Comparison of ENCODE assay signal across 8 mouse cellular contexts in the genomic region with DNA sequence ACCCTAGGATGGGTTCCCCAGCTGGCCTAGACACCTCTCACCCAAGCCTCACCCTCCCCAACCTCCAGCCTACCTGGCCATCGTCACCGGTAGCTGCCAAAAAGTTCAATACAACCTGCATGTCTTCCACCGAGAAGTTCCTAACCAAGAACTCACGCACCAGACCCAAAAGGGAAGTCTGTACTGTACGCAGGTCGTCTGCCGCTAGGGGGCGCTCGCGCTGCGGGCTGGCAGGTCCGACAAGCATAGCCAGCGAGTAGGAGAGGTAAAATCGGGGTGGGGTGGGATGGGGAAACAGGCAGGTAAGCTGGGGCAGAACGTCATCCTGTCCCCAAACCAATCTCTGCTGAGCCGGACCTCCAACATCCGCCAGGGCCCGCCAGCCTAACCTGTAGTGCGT. TPM values are rescaled to one million over a fixed set of nuclear protein-coding genes. Genes with fewer than 3 reads are reported as not detected.
DNase-seq lines count a peak whose midpoint lies in the region; ATAC-seq lines count a peak whose summit lies in the region.

No protein-coding gene starts in this region.

- H3K9ac ChIP-seq in midbrain, embryonic 11.5 days (ENCODE audit: low read length), result no peak overlapping the region
- no peak overlapping the region for H3K9ac ChIP-seq in midbrain, embryonic 15.5 days
- no peak overlapping the region for H3K9ac ChIP-seq in limb, embryonic 11.5 days (ENCODE audit: low read length)
- no peak overlapping the region for H3K9ac ChIP-seq in stomach, embryonic 15.5 days

- no peak overlapping the region for H3K4me2 ChIP-seq in midbrain, embryonic 11.5 days
- H3K4me2 ChIP-seq in midbrain, embryonic 15.5 days, result no peak overlapping the region
- no peak overlapping the region for H3K4me2 ChIP-seq in limb, embryonic 11.5 days (ENCODE audit: low read depth, severe bottlenecking)
- H3K4me2 ChIP-seq in stomach, embryonic 15.5 days, result no peak overlapping the region

- peaks cover 10% of the 10 kb centered on the region for H3K4me1 ChIP-seq in midbrain, embryonic 11.5 days (ENCODE audit: control insufficient read depth, insufficient read depth, low read length)
- peaks cover 15% of the 10 kb centered on the region for H3K4me1 ChIP-seq in midbrain, embryonic 15.5 days
- peaks cover 2% of the 10 kb centered on the region; the same call in 1 of the 2 replicates for H3K4me1 ChIP-seq in limb, embryonic 11.5 days (ENCODE audit: control insufficient read depth, insufficient read depth, low read length)
- peaks cover 7% of the 10 kb centered on the region; the same call in 1 of the 2 replicates for H3K4me1 ChIP-seq in stomach, embryonic 15.5 days

- H3K9me3 ChIP-seq in midbrain, embryonic 11.5 days (ENCODE audit: control insufficient read depth, low read length), result no peaks in the 10 kb centered on the region
- no peaks in the 10 kb centered on the region for H3K9me3 ChIP-seq in midbrain, embryonic 15.5 days
- no peaks in the 10 kb centered on the region for H3K9me3 ChIP-seq in limb, embryonic 11.5 days (ENCODE audit: control insufficient read depth, low read length)
- H3K9me3 ChIP-seq in stomach, embryonic 15.5 days, result no peaks in the 10 kb centered on the region

- no peak overlapping the region for H3K27ac ChIP-seq in midbrain, embryonic 11.5 days (ENCODE audit: low read depth, low read length)
- H3K27ac ChIP-seq in midbrain, embryonic 15.5 days, result no peak overlapping the region
- no peak overlapping the region for H3K27ac ChIP-seq in limb, embryonic 11.5 days (replicated peaks; ENCODE audit: low read depth, low read length)
- H3K27ac ChIP-seq in stomach, embryonic 15.5 days, result no peak overlapping the region

- peaks cover 5% of the 10 kb centered on the region; the same call in 1 of the 2 replicates for H3K27me3 ChIP-seq in midbrain, embryonic 11.5 days (ENCODE audit: control insufficient read depth, insufficient read depth, low read length)
- peaks cover 20% of the 10 kb centered on the region for H3K27me3 ChIP-seq in midbrain, embryonic 15.5 days (replicated peaks)
- peaks cover 21% of the 10 kb centered on the region for H3K27me3 ChIP-seq in limb, embryonic 11.5 days (ENCODE audit: control insufficient read depth, insufficient read depth, low read length)
- H3K27me3 ChIP-seq in stomach, embryonic 15.5 days (replicated peaks), result 0 out of 2 replicates have a peak, but pooled peaks cover 12% of the 10 kb centered on the region

- ATAC-seq in midbrain, embryonic 11.5 days (ENCODE audit: low FRiP score), result peak; percentile 45; the same call in 1 of the 2 replicates
- no peak; the same call in 1 of the 2 replicates for ATAC-seq in midbrain, embryonic 15.5 days (replicated peaks)
- ATAC-seq in inflammation-experienced regulatory T-cells, adult 6 months, result peak; percentile 64
- ATAC-seq in limb, embryonic 11.5 days (ENCODE audit: insufficient number of reproducible peaks, low FRiP score, low TSS enrichment, low read depth), result no peak; the same call in 1 of the 2 replicates
- peak; percentile 36; the same call in 1 of the 2 replicates for ATAC-seq in stomach, embryonic 15.5 days (ENCODE audit: insufficient read depth, low FRiP score, low read depth)

- peak; percentile 99 for DNase-seq in midbrain, embryonic 11.5 days (ENCODE audit: low spot score, missing footprints)
- peak; percentile 95 to 98 for DNase-seq in cerebellum, postnatal 10 days
- peak; percentile 68 to 78 for DNase-seq in frontal cortex, postnatal 14 days (ENCODE audit: low spot score in 2 of 2)
- DNase-seq in limb, embryonic 11.5 days (ENCODE audit: low spot score), result peak; percentile 95
- peak; percentile 80 to 87 for DNase-seq in natural killer cell, adult 2 months (ENCODE audit: low spot score in 2 of 2)

- 6% methylated on average over 19 of the region's 19 CpGs for WGBS in midbrain, embryonic 11.5 days
- 7% methylated on average over 19 of the region's 19 CpGs for WGBS in midbrain, embryonic 15.5 days
- WGBS in limb, embryonic 11.5 days, result 7% methylated on average over 19 of the region's 19 CpGs
- WGBS in stomach, embryonic 15.5 days, result 9% methylated on average over 19 of the region's 19 CpGs

- H3K4me3 ChIP-seq in midbrain, embryonic 11.5 days (ENCODE audit: low read depth, low read length), result no peak overlapping the region
- no peak overlapping the region for H3K4me3 ChIP-seq in midbrain, embryonic 15.5 days
- H3K4me3 ChIP-seq in limb, embryonic 11.5 days (ENCODE audit: low read depth, low read length), result no peak overlapping the region
- H3K4me3 ChIP-seq in stomach, embryonic 15.5 days (replicated peaks), result no peak overlapping the region

- no peaks in the 10 kb centered on the region for H3K36me3 ChIP-seq in midbrain, embryonic 11.5 days (ENCODE audit: control insufficient read depth, insufficient read depth, low read length)
- H3K36me3 ChIP-seq in midbrain, embryonic 15.5 days (replicated peaks), result no peaks in the 10 kb centered on the region
- H3K36me3 ChIP-seq in limb, embryonic 11.5 days (ENCODE audit: control insufficient read depth, insufficient read depth, low read length), result no peaks in the 10 kb centered on the region
- H3K36me3 ChIP-seq in stomach, embryonic 15.5 days, result peaks cover 3% of the 10 kb centered on the region; the same call in 1 of the 2 replicates

RNA-seq across cellular contexts. Expression of a gene that starts 11.0 kb away (rescaled TPM):
- 20.7 and 22.8 TPM in 2 replicates for polyA plus RNA-seq in midbrain, embryonic 11.5 days (2014; fragmentation: Nextera tagmentation; extraction: Ambion mirVana)
- 30.1 and 35.4 TPM in 2 replicates for polyA plus RNA-seq in midbrain, embryonic 15.5 days (2015; fragmentation: Nextera tagmentation; extraction: Ambion mirVana)
- polyA plus RNA-seq in inflammation-experienced regulatory T-cells, adult 6 months (2017; shearing (Covaris generic)), result 1 to 10 TPM; 2.4 to 6.2 (median 3.8) TPM
- 28.3 and 36.5 TPM in 2 replicates for polyA plus RNA-seq in limb, embryonic 11.5 days (2014; fragmentation: Nextera tagmentation; extraction: Ambion mirVana)
- 28.5 and 30.5 TPM in 2 replicates for polyA plus RNA-seq in stomach, embryonic 15.5 days (2015; fragmentation: Nextera tagmentation; extraction: Ambion mirVana)

RNA-seq across cellular contexts. Expression of a gene that starts 18.7 kb away (rescaled TPM):
- 1.1 and 1.6 TPM in 2 replicates for polyA plus RNA-seq in midbrain, embryonic 11.5 days (2014; fragmentation: Nextera tagmentation; extraction: Ambion mirVana)
- 5.5 and 6.4 TPM in 2 replicates for polyA plus RNA-seq in midbrain, embryonic 15.5 days (2015; fragmentation: Nextera tagmentation; extraction: Ambion mirVana)
- polyA plus RNA-seq in inflammation-experienced regulatory T-cells, adult 6 months (2017; shearing (Covaris generic)), result 10 to 100 TPM; 20.0 to 42.0 (median 21.1) TPM
- 0.35 and 0.53 TPM in 2 replicates for polyA plus RNA-seq in limb, embryonic 11.5 days (2014; fragmentation: Nextera tagmentation; extraction: Ambion mirVana)
- polyA plus RNA-seq in stomach, embryonic 15.5 days (2015; fragmentation: Nextera tagmentation; extraction: Ambion mirVana), result 6.2 and 6.9 TPM in 2 replicates

RNA-seq across cellular contexts. Expression of a gene that starts 21.1 kb away (rescaled TPM):
- polyA plus RNA-seq in midbrain, embryonic 11.5 days (2014; fragmentation: Nextera tagmentation; extraction: Ambion mirVana), result 135 and 144 TPM in 2 replicates
- polyA plus RNA-seq in midbrain, embryonic 15.5 days (2015; fragmentation: Nextera tagmentation; extraction: Ambion mirVana), result 110 and 115 TPM in 2 replicates
- polyA plus RNA-seq in inflammation-experienced regulatory T-cells, adult 6 months (2017; shearing (Covaris generic)), result 100 to 1,000 TPM; 222 to 259 (median 234) TPM
- polyA plus RNA-seq in limb, embryonic 11.5 days (2014; fragmentation: Nextera tagmentation; extraction: Ambion mirVana), result 147 and 150 TPM in 2 replicates
- 146 and 160 TPM in 2 replicates for polyA plus RNA-seq in stomach, embryonic 15.5 days (2015; fragmentation: Nextera tagmentation; extraction: Ambion mirVana)

Comparison
In these comparisons a context has a peak if more than half of its experiments do, and no peak if none do; other contexts are left out.
1. ATAC-seq: peak in midbrain, embryonic 11.5 days (single experiment), inflammation-experienced regulatory T-cells, adult 6 months (single experiment) and stomach, embryonic 15.5 days (single experiment); none in midbrain, embryonic 15.5 days (single experiment) and limb, embryonic 11.5 days (single experiment).
2. Peak in every context shown above with its lines, with median percentiles within 50 percentile points of each other: DNase-seq.